Mouse (Mus musculus) limb, embryonic 15.5 days (tissue): ENCODE results near the gene Brd3. TPM values are rescaled to one million over a fixed set of nuclear protein-coding genes. Genes with fewer than 3 reads are reported as not detected.

ENCODE experiments used
- ATAC-seq: fragments of 200-750 bp; cut with Nextera tagmentation; 2 replicates; pipeline ENCODE4 v1.8.0; 2017; ENCODE audit warnings: low read depth, moderate TSS enrichment; ENCODE audit not compliant: insufficient number of reproducible peaks, low FRiP score, low TSS enrichment
- H3K27ac ChIP-seq: fragments of 300-500 bp; sonication (generic); 2 replicates; pipeline ENCODE4 v1.5.1; 2015; ENCODE audit warnings: moderate library complexity, mild to moderate bottlenecking, inconsistent platforms
- H3K27me3 ChIP-seq: fragments of 300-500 bp; sonication (generic); 2 replicates; pipeline ENCODE4 v1.6.1; 2015; ENCODE audit warnings: inconsistent platforms
- H3K36me3 ChIP-seq: fragments of 300-500 bp; sonication (generic); 2 replicates; pipeline ENCODE4 v1.6.1; 2015; ENCODE audit warnings: inconsistent platforms
- H3K4me1 ChIP-seq: fragments of 300-500 bp; sonication (generic); 2 replicates; pipeline ENCODE4 v1.6.1; 2015; ENCODE audit warnings: inconsistent platforms
- H3K4me2 ChIP-seq: fragments of 300-500 bp; sonication (generic); 2 replicates; pipeline ENCODE4 v1.6.1; 2015; ENCODE audit warnings: mild to moderate bottlenecking, inconsistent platforms
- H3K4me3 ChIP-seq: fragments of 300-500 bp; sonication (generic); 2 replicates; pipeline ENCODE4 v1.5.1; 2015; ENCODE audit warnings: mild to moderate bottlenecking, inconsistent platforms
- H3K9ac ChIP-seq: fragments of 300-500 bp; sonication (generic); 2 replicates; pipeline ENCODE4 v1.6.1; 2015; ENCODE audit warnings: inconsistent platforms
- H3K9me3 ChIP-seq: fragments of 300-500 bp; sonication (generic); 2 replicates; pipeline ENCODE4 v1.6.1; 2016; ENCODE audit warnings: inconsistent platforms
- WGBS: fragments of 180-500 bp; shearing (Covaris S2); methylation state at CpG from one replicate; pipeline ENCODE4 v1.1.7; 2015; 5-methylcytosine and 5-hydroxymethylcytosine counted together
- polyA plus RNA-seq: library from polyadenylated mRNA; unstranded; fragments of >200 nt; fragmentation: Nextera tagmentation; extraction: Ambion mirVana; gene quantifications from 2 replicates; pipeline ENCODE4 v1.2.1, GENCODE M21; 2015

Brd3 gene
- polyA plus RNA-seq, 1 experiment from 2014 or later: 112 TPM

- Histone ChIP-seq H3K4me3 (no peak overlapping the region), H3K27me3 (no peaks in the 10 kb centered on the region), H3K4me2 (no peak overlapping the region), H3K27ac (peak overlapping the region; percentile 51), H3K9me3 (no peaks in the 10 kb centered on the region), H3K4me1 (peaks cover 20% of the 10 kb centered on the region), H3K9ac (no peak overlapping the region), H3K36me3 (no peaks in the 10 kb centered on the region)
- ATAC-seq: peak; percentile 74
- WGBS: 7% methylated on average over 6 of the region's 6 CpGs
These were observed 1.9 kb downstream of the Brd3 start for GRCm38 (mm10) chr2:27505539-27505938.

DNA sequence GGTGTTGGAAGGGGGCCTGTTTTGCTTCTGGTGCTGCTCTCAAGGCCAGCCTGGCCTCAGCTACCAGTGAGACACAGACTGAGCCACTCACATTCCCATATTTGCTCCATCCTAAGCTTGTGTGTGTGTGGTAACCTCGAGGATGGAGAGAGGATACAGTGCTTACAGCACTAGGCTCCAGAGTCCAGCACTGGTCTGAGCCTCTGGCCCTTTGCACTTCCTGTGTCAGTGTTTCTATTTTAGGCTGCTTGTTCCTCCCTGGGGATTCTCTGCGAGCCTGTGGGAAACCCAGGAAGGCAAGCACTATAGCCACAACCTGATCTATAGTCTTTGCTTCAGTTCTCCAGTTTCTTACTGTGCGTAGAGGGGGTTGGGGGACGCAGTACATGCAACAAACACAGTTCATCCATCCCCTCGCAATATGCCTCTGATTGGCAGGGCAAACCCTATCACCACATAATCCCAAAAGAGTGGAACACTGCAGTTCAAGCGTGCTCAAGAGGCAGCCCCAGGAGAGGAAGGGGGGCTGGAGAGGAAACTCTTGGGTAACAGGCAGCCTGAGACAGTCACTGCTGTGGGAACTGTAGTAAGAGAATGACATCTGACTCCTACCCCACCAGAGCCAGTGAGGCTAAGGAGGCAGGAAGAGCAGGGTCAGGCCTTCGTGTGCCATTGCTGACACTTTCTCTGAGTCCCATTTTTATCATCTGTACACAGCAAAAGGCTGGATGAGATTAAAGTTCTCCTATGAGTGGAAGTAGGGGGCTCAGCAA, 3.2 kb downstream of the Brd3 start:
- WGBS: 55% methylated on average over 7 of the region's 7 CpGs
- Histone ChIP-seq H3K27me3 (no peaks in the 10 kb centered on the region), H3K9ac (no peak overlapping the region), H3K4me3 (no peak overlapping the region), H3K9me3 (no peaks in the 10 kb centered on the region), H3K27ac (peak overlapping the region; percentile 51; the same call in 1 of the 2 replicates), H3K36me3 (no peaks in the 10 kb centered on the region), H3K4me2 (no peak overlapping the region), H3K4me1 (peaks cover 20% of the 10 kb centered on the region)
- ATAC-seq: peak; percentile 55; the same call in 1 of the 2 replicates

DNA sequence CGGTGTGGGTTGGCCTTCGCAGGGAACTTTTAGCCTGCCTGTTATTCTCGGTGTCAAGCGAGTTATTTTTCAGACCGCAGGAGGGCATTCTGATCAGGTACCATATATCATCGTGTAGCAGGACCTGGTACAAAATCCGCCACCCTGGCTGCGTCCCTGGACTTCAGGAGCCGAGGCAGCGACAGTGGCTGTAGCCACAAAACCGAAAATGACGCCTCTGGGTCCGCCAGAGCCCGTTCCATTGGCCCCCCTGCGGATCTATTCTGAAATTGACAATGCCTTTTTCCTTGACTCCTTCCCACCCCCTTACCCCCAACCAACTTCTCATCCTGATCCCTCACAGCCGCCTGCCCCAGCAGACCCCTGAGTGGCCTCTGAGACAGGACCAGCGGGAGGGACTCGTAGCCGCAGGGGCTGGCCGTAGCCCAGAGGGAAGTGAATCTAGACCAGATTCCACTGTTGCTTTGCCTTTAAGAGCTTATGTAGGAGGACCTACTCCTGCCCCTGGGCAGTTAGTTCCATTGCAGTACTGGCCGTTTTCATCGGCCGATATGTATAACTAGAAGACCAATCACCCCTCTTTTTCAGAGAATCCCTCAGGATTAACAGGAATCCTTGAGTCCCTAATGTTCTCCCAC, 11.0 kb downstream of the Brd3 start:
- no peaks in the 10 kb centered on the region for H3K27me3 ChIP-seq
- H3K4me1 ChIP-seq: peaks cover 3% of the 10 kb centered on the region; the same call in 1 of the 2 replicates
- no peak overlapping the region for H3K9ac ChIP-seq
- H3K36me3 ChIP-seq: no peaks in the 10 kb centered on the region
- no peak for ATAC-seq
- WGBS: 59% methylated on average over 23 of the region's 23 CpGs
- peak overlapping the region; percentile 31 for H3K4me3 ChIP-seq
- peak overlapping the region; percentile 47 for H3K4me2 ChIP-seq
- H3K27ac ChIP-seq: no peak overlapping the region
- no peaks in the 10 kb centered on the region for H3K9me3 ChIP-seq

GRCm38 (mm10) chr2:27493971-27494370, 13.5 kb downstream of the Brd3 start:
- ATAC-seq: no peak
- Histone ChIP-seq H3K9me3 (no peaks in the 10 kb centered on the region), H3K4me1 (peaks cover 3% of the 10 kb centered on the region; the same call in 1 of the 2 replicates), H3K27ac (no peak overlapping the region), H3K9ac (no peak overlapping the region), H3K27me3 (no peaks in the 10 kb centered on the region), H3K4me2 (no peak overlapping the region), H3K36me3 (no peaks in the 10 kb centered on the region), H3K4me3 (no peak overlapping the region)
- 93% methylated on average over 3 of the region's 3 CpGs for WGBS

DNA sequence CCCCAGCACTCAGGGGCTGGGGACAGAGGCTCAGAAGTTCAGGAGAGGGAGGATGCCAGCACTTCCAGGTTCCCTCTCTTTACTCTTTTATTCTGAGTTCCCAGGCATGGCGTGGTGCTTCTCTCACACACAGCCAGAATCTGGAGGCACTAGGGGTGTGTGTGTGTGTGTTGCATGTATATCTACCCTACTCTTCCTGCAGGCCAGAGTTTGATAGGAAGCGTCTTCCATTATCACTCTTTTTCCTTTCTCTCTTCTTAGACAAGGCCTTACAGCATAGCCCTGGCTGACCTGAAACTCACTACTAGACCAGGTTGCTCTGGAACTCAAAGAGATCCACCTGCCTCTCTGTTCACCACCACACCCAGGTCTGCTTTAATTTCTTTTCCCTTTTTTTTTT, 16.5 kb downstream of the Brd3 start:
- Histone ChIP-seq H3K27ac (no peak overlapping the region), H3K4me1 (no peaks in the 10 kb centered on the region), H3K4me3 (no peak overlapping the region), H3K9me3 (no peaks in the 10 kb centered on the region), H3K36me3 (no peaks in the 10 kb centered on the region), H3K9ac (no peak overlapping the region), H3K4me2 (no peak overlapping the region), H3K27me3 (no peaks in the 10 kb centered on the region)
- ATAC-seq: no peak
- 85% methylated on average over 2 of the region's 2 CpGs for WGBS

- no peaks in the 10 kb centered on the region for H3K36me3 ChIP-seq
- no peaks in the 10 kb centered on the region for H3K4me1 ChIP-seq
- H3K4me2 ChIP-seq: no peak overlapping the region
- no peak overlapping the region for H3K4me3 ChIP-seq
- no peak overlapping the region for H3K27ac ChIP-seq
- H3K9ac ChIP-seq: no peak overlapping the region
- no peaks in the 10 kb centered on the region for H3K9me3 ChIP-seq
- no peaks in the 10 kb centered on the region for H3K27me3 ChIP-seq
- 100% methylated on average over 1 of the region's 1 CpGs for WGBS
- ATAC-seq: no peak
These were observed 19.1 kb downstream of the Brd3 start for GRCm38 (mm10) chr2:27488362-27488761.

DNA sequence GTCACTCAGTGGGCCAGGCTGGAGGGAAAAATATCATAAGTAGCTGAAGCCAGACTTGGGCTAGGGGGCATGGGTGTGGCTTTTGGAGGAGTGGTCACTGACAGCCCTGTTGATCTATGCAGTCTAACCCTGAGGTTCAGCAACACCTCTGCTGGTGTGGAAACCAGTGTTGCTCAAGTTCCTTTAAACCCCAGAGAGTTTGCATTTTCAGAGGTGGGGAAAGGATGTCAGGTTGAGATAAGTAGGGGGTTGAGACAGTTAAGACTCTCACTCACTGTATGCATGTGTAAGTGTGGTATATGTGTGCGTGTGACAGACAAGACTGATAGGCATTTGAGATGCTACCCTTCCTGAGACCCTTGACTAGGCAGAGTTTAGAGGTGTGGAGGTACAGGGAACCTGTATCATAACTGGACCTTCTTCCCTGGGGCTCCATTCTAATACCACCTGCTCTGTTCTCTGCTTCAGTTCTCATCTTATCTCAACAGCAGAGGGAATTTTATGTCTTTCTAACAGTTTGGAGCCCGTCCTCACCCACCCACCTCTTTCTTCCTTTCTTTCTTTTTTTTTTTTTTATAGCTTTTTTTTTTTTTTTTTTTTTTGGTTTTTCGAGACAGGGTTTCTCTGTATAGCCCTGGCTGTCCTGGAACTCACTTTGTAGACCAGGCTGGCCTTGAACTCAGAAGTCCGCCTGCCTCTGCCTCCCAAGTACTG, 20.0 kb downstream of the Brd3 start:
- no peak overlapping the region for H3K4me2 ChIP-seq
- H3K4me1 ChIP-seq: no peaks in the 10 kb centered on the region
- H3K27me3 ChIP-seq: no peaks in the 10 kb centered on the region
- H3K36me3 ChIP-seq: no peaks in the 10 kb centered on the region
- 69% methylated on average over 3 of the region's 4 CpGs for WGBS
- H3K4me3 ChIP-seq: no peak overlapping the region
- no peak for ATAC-seq
- no peak overlapping the region for H3K27ac ChIP-seq
- no peaks in the 10 kb centered on the region for H3K9me3 ChIP-seq
- H3K9ac ChIP-seq: no peak overlapping the region

- Histone ChIP-seq H3K27ac (no peak overlapping the region), H3K27me3 (no peaks in the 10 kb centered on the region), H3K9me3 (no peaks in the 10 kb centered on the region), H3K36me3 (no peaks in the 10 kb centered on the region), H3K4me2 (no peak overlapping the region), H3K4me3 (no peak overlapping the region), H3K4me1 (no peaks in the 10 kb centered on the region), H3K9ac (no peak overlapping the region)
- no peak for ATAC-seq
- WGBS: 71% methylated on average over 4 of the region's 4 CpGs
These were observed 20.7 kb downstream of the Brd3 start for GRCm38 (mm10) chr2:27486725-27487124.

- no peak overlapping the region for H3K4me2 ChIP-seq
- no peak for ATAC-seq
- no peaks in the 10 kb centered on the region for H3K36me3 ChIP-seq
- H3K27me3 ChIP-seq: no peaks in the 10 kb centered on the region
- no peaks in the 10 kb centered on the region for H3K9me3 ChIP-seq
- H3K9ac ChIP-seq: no peak overlapping the region
- 62% methylated on average over 7 of the region's 7 CpGs for WGBS
- H3K27ac ChIP-seq: no peak overlapping the region
- no peak overlapping the region for H3K4me3 ChIP-seq
- no peaks in the 10 kb centered on the region for H3K4me1 ChIP-seq
These were observed 25.1 kb downstream of the Brd3 start for GRCm38 (mm10) chr2:27482265-27482861.

GRCm38 (mm10) chr2:27480367-27480766, 27.1 kb downstream of the Brd3 start:
- H3K4me1 ChIP-seq: peaks cover 7% of the 10 kb centered on the region
- H3K36me3 ChIP-seq: no peaks in the 10 kb centered on the region
- WGBS: 67% methylated on average over 4 of the region's 4 CpGs
- H3K4me3 ChIP-seq: no peak overlapping the region
- ATAC-seq: no peak
- no peaks in the 10 kb centered on the region for H3K27me3 ChIP-seq
- H3K9me3 ChIP-seq: no peaks in the 10 kb centered on the region
- no peak overlapping the region for H3K9ac ChIP-seq
- no peak overlapping the region for H3K4me2 ChIP-seq
- no peak overlapping the region for H3K27ac ChIP-seq

DNA sequence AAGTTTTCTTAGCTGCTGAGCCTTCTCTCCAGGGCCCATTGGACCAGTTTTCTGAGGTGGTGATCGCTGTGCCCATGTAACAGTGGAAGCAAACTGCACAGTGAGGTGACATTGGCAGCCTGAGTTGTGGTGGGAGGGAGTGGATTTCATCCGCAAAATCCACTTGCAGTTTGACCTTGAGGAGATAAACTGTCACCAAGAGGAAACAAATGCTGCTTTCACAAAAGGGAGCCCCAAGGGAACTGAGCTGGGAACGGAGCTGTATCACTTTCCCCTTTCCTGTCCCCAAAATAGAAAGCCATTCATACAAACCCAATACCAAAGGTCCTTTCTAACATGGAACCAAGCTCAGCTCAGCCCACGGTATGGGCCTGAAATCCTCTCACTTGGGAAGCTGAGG, 27.6 kb downstream of the Brd3 start:
- Histone ChIP-seq H3K27me3 (no peaks in the 10 kb centered on the region), H3K4me3 (no peak overlapping the region), H3K4me2 (no peak overlapping the region), H3K9ac (no peak overlapping the region), H3K36me3 (no peaks in the 10 kb centered on the region), H3K4me1 (peaks cover 7% of the 10 kb centered on the region), H3K9me3 (no peaks in the 10 kb centered on the region), H3K27ac (no peak overlapping the region)
- 74% methylated on average over 4 of the region's 4 CpGs for WGBS
- ATAC-seq: no peak
